Comparison of ENCODE assay signal across 8 mouse cellular contexts in the genomic region with DNA sequence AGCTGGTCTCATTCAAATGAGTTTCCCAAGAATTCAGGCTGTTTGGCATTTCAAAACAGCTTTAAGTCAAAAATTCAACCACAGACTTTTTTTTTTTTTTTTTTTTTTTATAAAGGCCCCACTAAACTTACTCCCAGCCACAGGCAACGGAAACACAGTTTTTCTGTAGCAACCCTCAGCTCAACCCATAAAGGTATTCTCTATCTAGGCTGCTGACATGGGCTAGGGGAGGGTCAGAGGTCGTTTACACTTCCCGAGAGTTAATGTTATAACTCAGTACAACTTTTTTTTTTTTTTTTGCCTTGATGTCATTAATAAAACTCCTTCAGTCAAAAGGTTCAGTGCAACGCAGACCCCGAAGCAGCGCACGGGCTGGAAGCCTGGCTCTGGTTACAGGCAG.
A peak's percentile ranks its signal among the peaks of the same experiment; 100 is the strongest.
DNase-seq lines count a peak whose midpoint lies in the region; ATAC-seq lines count a peak whose summit lies in the region.

No protein-coding gene starts in this region.

- no peak overlapping the region for H3K27ac ChIP-seq in intestine, embryonic 14.5 days (ENCODE audit: low read depth)
- H3K27ac ChIP-seq in intestine, embryonic 16.5 days (ENCODE audit: low read length): no peak overlapping the region
- H3K27ac ChIP-seq in stomach, embryonic 14.5 days (ENCODE audit: low read length): no peak overlapping the region
- H3K27ac ChIP-seq in limb, embryonic 10.5 days: no peak overlapping the region

- no peak for ATAC-seq in intestine, embryonic 14.5 days (replicated peaks; ENCODE audit: low FRiP score, low TSS enrichment, low read depth)
- no peak for ATAC-seq in intestine, embryonic 16.5 days
- ATAC-seq in erythroblast, adult 5-6 weeks (replicated peaks; ENCODE audit: low FRiP score, poor library complexity, severe bottlenecking): peak; percentile 31; the same call in 1 of the 2 replicates
- ATAC-seq in stomach, embryonic 14.5 days (ENCODE audit: insufficient number of reproducible peaks, insufficient read depth, low FRiP score, low read depth): no peak

- no peak overlapping the region for H3K9ac ChIP-seq in intestine, embryonic 14.5 days (ENCODE audit: low read length)
- no peak overlapping the region for H3K9ac ChIP-seq in intestine, embryonic 16.5 days (ENCODE audit: low read depth, low read length)
- no peak overlapping the region for H3K9ac ChIP-seq in stomach, embryonic 14.5 days (replicated peaks; ENCODE audit: low read depth, low read length)

- H3K9me3 ChIP-seq in intestine, embryonic 14.5 days (ENCODE audit: control insufficient read depth, low read length): no peaks in the 10 kb centered on the region
- H3K9me3 ChIP-seq in intestine, embryonic 16.5 days (ENCODE audit: control insufficient read depth, low read length): no peaks in the 10 kb centered on the region
- no peaks in the 10 kb centered on the region for H3K9me3 ChIP-seq in stomach, embryonic 14.5 days (ENCODE audit: control insufficient read depth, low read depth, low read length)
- H3K9me3 ChIP-seq in limb, embryonic 10.5 days (replicated peaks): no peaks in the 10 kb centered on the region

- 0 out of 2 replicates have a peak, but pooled peaks cover 2% of the 10 kb centered on the region for H3K36me3 ChIP-seq in intestine, embryonic 14.5 days (ENCODE audit: control insufficient read depth, insufficient read depth, low read length)
- no peaks in the 10 kb centered on the region for H3K36me3 ChIP-seq in intestine, embryonic 16.5 days (ENCODE audit: control insufficient read depth, insufficient read depth, low read length)
- H3K36me3 ChIP-seq in stomach, embryonic 14.5 days (ENCODE audit: control insufficient read depth, insufficient read depth, low read length): no peaks in the 10 kb centered on the region
- no peaks in the 10 kb centered on the region for H3K36me3 ChIP-seq in limb, embryonic 10.5 days

- peaks cover 6% of the 10 kb centered on the region for H3K4me1 ChIP-seq in intestine, embryonic 14.5 days (replicated peaks; ENCODE audit: control insufficient read depth, insufficient read depth, low read length)
- H3K4me1 ChIP-seq in intestine, embryonic 16.5 days (ENCODE audit: control insufficient read depth, insufficient read depth, low read length): peaks cover 5% of the 10 kb centered on the region; the same call in 1 of the 2 replicates
- H3K4me1 ChIP-seq in stomach, embryonic 14.5 days (ENCODE audit: control insufficient read depth, insufficient read depth, low read length): peaks cover 3% of the 10 kb centered on the region; the same call in 1 of the 2 replicates
- peaks cover 9% of the 10 kb centered on the region for H3K4me1 ChIP-seq in limb, embryonic 10.5 days

- no peaks in the 10 kb centered on the region for H3K27me3 ChIP-seq in intestine, embryonic 14.5 days (replicated peaks; ENCODE audit: control insufficient read depth, insufficient read depth, low read length)
- H3K27me3 ChIP-seq in intestine, embryonic 16.5 days (replicated peaks; ENCODE audit: control insufficient read depth, insufficient read depth, low read length): no peaks in the 10 kb centered on the region
- no peaks in the 10 kb centered on the region for H3K27me3 ChIP-seq in stomach, embryonic 14.5 days (ENCODE audit: control insufficient read depth, insufficient read depth, low read length)
- no peaks in the 10 kb centered on the region for H3K27me3 ChIP-seq in limb, embryonic 10.5 days (ENCODE audit: low read depth, poor library complexity, severe bottlenecking)

- H3K4me2 ChIP-seq in intestine, embryonic 14.5 days (ENCODE audit: low read length): peak overlapping the region; percentile 18; the same call in 1 of the 2 replicates
- H3K4me2 ChIP-seq in intestine, embryonic 16.5 days (ENCODE audit: low read depth, low read length): no peak overlapping the region
- peak overlapping the region; percentile 23; the same call in 1 of the 2 replicates for H3K4me2 ChIP-seq in stomach, embryonic 14.5 days (replicated peaks; ENCODE audit: low read depth, low read length)

- H3K4me3 ChIP-seq in intestine, embryonic 14.5 days (ENCODE audit: low read depth, low read length): no peak overlapping the region; the same call in 1 of the 2 replicates
- no peak overlapping the region for H3K4me3 ChIP-seq in intestine, embryonic 16.5 days (ENCODE audit: low read length)
- no peak overlapping the region for H3K4me3 ChIP-seq in stomach, embryonic 14.5 days (ENCODE audit: low read depth, low read length)
- H3K4me3 ChIP-seq in limb, embryonic 10.5 days: no peak overlapping the region

- no peak for DNase-seq in intestine, embryonic 14.5 days (ENCODE audit: low spot score)
- DNase-seq in NIH3T3 (ENCODE audit: low read depth): peak; percentile 34
- no peak for DNase-seq in right cerebral cortex, adult 18-20 months
- no peak for DNase-seq in limb, embryonic 10.5 days (ENCODE audit: low spot score)
- DNase-seq in layer of hippocampus, adult 11-12 months (ENCODE audit: low spot score): no peak

- WGBS in intestine, embryonic 14.5 days: 30% methylated on average over 7 of the region's 7 CpGs
- WGBS in intestine, embryonic 16.5 days: 44% methylated on average over 7 of the region's 7 CpGs
- WGBS in stomach, embryonic 14.5 days: 25% methylated on average over 7 of the region's 7 CpGs
- WGBS in limb, embryonic 10.5 days: 44% methylated on average over 7 of the region's 7 CpGs
